20 mouse cellular contexts compared by ENCODE assay signal in the genomic region with DNA sequence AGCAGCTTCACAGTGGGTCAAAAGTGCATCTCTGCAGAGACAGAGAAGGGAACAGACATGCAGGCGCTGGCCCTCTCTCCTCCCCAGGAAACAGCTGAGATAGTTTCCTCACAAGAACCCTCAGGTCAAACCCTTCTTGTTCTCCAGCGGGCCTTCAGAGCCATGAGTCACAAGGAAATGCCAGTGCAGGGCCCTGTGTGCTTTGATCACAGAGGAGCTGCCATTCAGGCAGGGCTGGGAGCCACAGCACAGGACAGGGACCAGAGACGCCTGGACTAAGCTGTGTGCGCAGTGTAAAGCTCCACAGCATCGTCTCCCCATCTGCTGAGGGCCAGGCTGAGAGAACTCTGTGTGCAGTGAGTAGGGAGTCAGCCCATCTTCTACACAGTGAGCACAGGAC. TPM values are rescaled to one million over a fixed set of nuclear protein-coding genes. Genes with fewer than 3 reads are reported as not detected.
"Had no signal": no experiment of that assay in that cellular context is flagged by ENCODE, and none has a peak within 500 bp of the region (broad histone marks: within the 10 kb centered on the region; RNA-seq: fewer than 3 reads in every experiment).

No protein-coding gene starts in this region.

RNA-seq across cellular contexts. Expression of gene Clec4f, which starts 21.9 kb away (rescaled TPM):
- total RNA-seq: layer of hippocampus, adult 8-10 months; layer of hippocampus, postnatal 10 days; layer of hippocampus, postnatal 36 days; left cerebral cortex, adult 2 months; left cerebral cortex, postnatal 36 days; megakaryocyte, adult 5-6 weeks had no signal
- polyA plus RNA-seq: kidney, adult 2 months; kidney, embryonic 14.5 days; limb, embryonic 11.5 days; limb, embryonic 14.5 days; macrophage; midbrain, embryonic 12.5 days; midbrain, embryonic 15.5 days; neural tube, embryonic 12.5 days; neural tube, embryonic 15.5 days; stomach, embryonic 14.5 days had no signal

RNA-seq across cellular contexts. Expression of gene Cd207, which starts 43.6 kb away (rescaled TPM):
- total RNA-seq: layer of hippocampus, adult 8-10 months; layer of hippocampus, postnatal 10 days; layer of hippocampus, postnatal 36 days; left cerebral cortex, adult 2 months; left cerebral cortex, postnatal 10 days; left cerebral cortex, postnatal 36 days; megakaryocyte, adult 5-6 weeks had no signal
- polyA plus RNA-seq: kidney, embryonic 14.5 days; limb, embryonic 11.5 days; limb, embryonic 14.5 days; liver, embryonic 11.5 days; lung, embryonic 16.5 days; macrophage; midbrain, embryonic 12.5 days; midbrain, embryonic 15.5 days; neural tube, embryonic 12.5 days; neural tube, embryonic 15.5 days; stomach, embryonic 14.5 days; stomach, postnatal 0 days had no signal
